Mouse (Mus musculus): ENCODE results near the gene Gm14440. TPM values are rescaled to one million over a fixed set of nuclear protein-coding genes. Genes with fewer than 3 reads are reported as not detected.

Gene Gm14440
- polyA plus RNA-seq (2012; rRNA removed), result 0.13 TPM in 1 of 2 replicates, not detected in the other

GRCm38 (mm10) chr2:175274825-175275224 lies at the start of gene Gm14440:
Gene Gm14440, plus strand, starts transcription at chr2:175275125.

Other genes with a start within 250 kb of the Gm14440 start
- 0.19 and 0.50 TPM in 2 replicates for gene Gm14393, start 207.3 kb upstream of the Gm14440 start, polyA plus RNA-seq (2012; rRNA removed)
- gene Gm14399, start 133.1 kb upstream of the Gm14440 start, polyA plus RNA-seq (2012; rRNA removed), result 4.3 and 8.8 TPM in 2 replicates
- 1.4 and 1.5 TPM in 2 replicates for gene Gm14443, start 99.3 kb upstream of the Gm14440 start, polyA plus RNA-seq (2012; rRNA removed)
- 6.9 and 16.3 TPM in 2 replicates for gene Gm14391, start 68.2 kb upstream of the Gm14440 start, polyA plus RNA-seq (2012; rRNA removed)
- 16.7 and 18.1 TPM in 2 replicates for gene Gm4631, start 63.1 kb downstream of the Gm14440 start, polyA plus RNA-seq (2012; rRNA removed)
- gene Zfp968, start 97.3 kb downstream of the Gm14440 start, polyA plus RNA-seq (2012; rRNA removed), result 1.2 and 4.1 TPM in 2 replicates
- 9.0 and 11.2 TPM in 2 replicates for gene Gm4724, start 160.7 kb downstream of the Gm14440 start, polyA plus RNA-seq (2012; rRNA removed)
- gene Zfp965, start 194.9 kb downstream of the Gm14440 start, polyA plus RNA-seq (2012; rRNA removed), result 1.2 and 4.0 TPM in 2 replicates